Mouse (Mus musculus): Measurements from ENCODE around the gene Dlgap1. TPM values are rescaled to one million over a fixed set of nuclear protein-coding genes. Genes with fewer than 3 reads are reported as not detected.

The Dlgap1 gene
- polyA plus RNA-seq, 1 experiment from 2014 or later: 3.5 TPM

DNA sequence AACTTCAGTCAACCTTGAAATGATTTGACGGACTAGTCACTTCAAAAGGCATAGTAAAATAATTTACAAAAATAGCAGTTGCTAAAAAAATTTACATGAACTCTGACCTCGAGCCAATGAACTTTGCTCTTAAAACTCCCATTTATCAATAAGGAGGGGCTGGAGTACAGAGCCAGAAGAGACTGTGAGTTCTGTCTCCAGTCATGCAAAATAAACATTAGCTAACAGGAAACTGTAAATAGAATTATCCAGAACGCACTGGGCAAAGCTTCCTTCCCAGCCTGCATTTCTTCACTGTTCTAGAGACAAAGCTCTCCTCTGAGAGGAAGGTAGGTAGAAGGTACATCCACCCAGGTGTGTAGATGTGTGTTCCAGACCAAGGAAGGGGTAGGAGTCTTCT is 692.5 kb downstream of the Dlgap1 start:
- Histone ChIP-seq H3K9ac (replicated peaks; ENCODE audit: low read length) (no peak overlapping the region), H3K9me3 (ENCODE audit: low read length) (no peaks in the 10 kb centered on the region), H3K36me3 (ENCODE audit: insufficient read depth, low read length) (no peaks in the 10 kb centered on the region), H3K27me3 (ENCODE audit: insufficient read depth, low read length) (no peaks in the 10 kb centered on the region), H3K27ac (ENCODE audit: low read length) (no peak overlapping the region), H3K4me1 (ENCODE audit: insufficient read depth, low read length) (no peaks in the 10 kb centered on the region), H3K4me2 (replicated peaks; ENCODE audit: low read depth, low read length) (no peak overlapping the region), H3K4me3 (ENCODE audit: low read length) (no peak overlapping the region)
- no peak for ATAC-seq (ENCODE audit: low FRiP score, low TSS enrichment)
- 69% methylated on average over 3 of the region's 3 CpGs for WGBS

DNA sequence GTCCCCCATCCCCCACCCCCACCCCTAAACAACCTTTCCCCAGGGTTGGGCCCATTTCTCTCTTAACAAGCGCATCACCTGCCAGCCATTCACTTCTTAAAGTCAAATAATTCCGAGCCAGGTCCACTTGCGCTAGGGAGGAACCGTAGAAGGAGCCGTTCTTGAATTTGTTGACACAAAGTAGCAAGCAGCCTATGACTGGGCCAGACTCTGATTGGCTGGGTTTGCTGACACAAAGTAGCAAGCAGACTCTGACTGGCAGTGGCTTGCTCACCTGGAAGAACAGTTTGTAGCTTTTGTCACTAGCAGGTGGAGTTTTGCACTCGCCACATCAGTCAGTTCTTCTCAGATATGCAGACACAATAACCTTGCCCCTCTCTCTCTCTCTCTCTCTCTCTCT is 695.1 kb downstream of the Dlgap1 start:
- ATAC-seq (ENCODE audit: low FRiP score, low TSS enrichment): no peak
- H3K4me3 ChIP-seq (ENCODE audit: low read length): no peak overlapping the region
- no peak overlapping the region for H3K27ac ChIP-seq (ENCODE audit: low read length)
- 82% methylated on average over 6 of the region's 6 CpGs for WGBS
- no peaks in the 10 kb centered on the region for H3K4me1 ChIP-seq (ENCODE audit: insufficient read depth, low read length)
- no peak overlapping the region for H3K9ac ChIP-seq (replicated peaks; ENCODE audit: low read length)
- no peak overlapping the region for H3K4me2 ChIP-seq (replicated peaks; ENCODE audit: low read depth, low read length)
- H3K27me3 ChIP-seq (ENCODE audit: insufficient read depth, low read length): no peaks in the 10 kb centered on the region
- H3K9me3 ChIP-seq (ENCODE audit: low read length): no peaks in the 10 kb centered on the region
- H3K36me3 ChIP-seq (ENCODE audit: insufficient read depth, low read length): no peaks in the 10 kb centered on the region

DNA sequence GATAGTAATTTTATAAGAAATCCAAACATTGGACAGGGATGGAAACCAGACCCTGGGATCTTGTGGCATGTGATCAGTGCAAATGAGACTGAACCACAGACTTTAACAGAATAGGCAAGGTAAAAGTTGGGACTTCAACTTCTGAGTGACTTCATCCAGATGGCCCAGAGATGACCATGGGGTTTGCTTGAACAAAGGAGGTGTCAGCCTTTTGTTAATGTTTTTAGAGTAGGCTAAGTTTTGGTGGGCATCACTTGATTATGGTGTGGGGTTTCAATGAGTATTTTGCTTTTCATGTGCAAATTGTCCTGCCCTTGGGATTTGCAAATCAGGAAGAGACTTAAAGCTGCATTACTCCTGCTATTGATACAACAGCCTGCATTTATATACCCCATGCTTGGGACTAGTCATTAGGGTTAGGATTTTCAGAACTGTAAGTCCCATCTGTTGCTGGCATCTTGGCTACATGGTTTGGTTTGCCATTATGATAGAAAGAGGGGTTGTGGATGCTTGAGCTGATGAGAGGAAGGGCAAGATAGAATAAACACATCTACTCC is 695.7 kb downstream of the Dlgap1 start:
- no peak for ATAC-seq (ENCODE audit: low FRiP score, low TSS enrichment)
- no peaks in the 10 kb centered on the region for H3K9me3 ChIP-seq (ENCODE audit: low read length)
- no peaks in the 10 kb centered on the region for H3K27me3 ChIP-seq (ENCODE audit: insufficient read depth, low read length)
- no peaks in the 10 kb centered on the region for H3K36me3 ChIP-seq (ENCODE audit: insufficient read depth, low read length)
- no peaks in the 10 kb centered on the region for H3K4me1 ChIP-seq (ENCODE audit: insufficient read depth, low read length)
- H3K4me3 ChIP-seq (ENCODE audit: low read length): no peak overlapping the region
- H3K4me2 ChIP-seq (replicated peaks; ENCODE audit: low read depth, low read length): no peak overlapping the region
- no peak overlapping the region for H3K9ac ChIP-seq (replicated peaks; ENCODE audit: low read length)
- H3K27ac ChIP-seq (ENCODE audit: low read length): no peak overlapping the region

DNA sequence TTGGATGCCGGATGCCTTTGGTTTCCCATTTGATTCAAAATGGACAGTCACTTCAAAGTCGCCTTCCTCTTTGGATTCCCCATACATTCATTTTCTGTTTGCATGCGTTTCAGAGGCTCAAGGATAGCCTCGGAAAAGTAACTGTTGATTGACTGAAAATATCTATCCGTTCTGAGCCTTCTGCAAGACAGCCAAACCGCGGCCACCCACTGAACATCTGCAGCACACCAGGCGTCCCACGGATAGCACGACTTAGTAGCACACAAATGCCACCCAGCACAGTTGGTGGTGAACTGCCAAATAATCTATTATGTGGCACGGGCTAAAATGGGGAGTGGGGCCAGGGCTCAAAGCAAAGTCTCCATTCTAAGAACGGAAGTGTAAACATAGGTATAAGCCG is 705.1 kb downstream of the Dlgap1 start:
- Histone ChIP-seq H3K36me3 (ENCODE audit: insufficient read depth, low read length) (no peaks in the 10 kb centered on the region), H3K4me1 (ENCODE audit: insufficient read depth, low read length) (no peaks in the 10 kb centered on the region), H3K4me2 (replicated peaks; ENCODE audit: low read depth, low read length) (no peak overlapping the region), H3K27me3 (ENCODE audit: insufficient read depth, low read length) (no peaks in the 10 kb centered on the region), H3K9me3 (ENCODE audit: low read length) (no peaks in the 10 kb centered on the region), H3K9ac (replicated peaks; ENCODE audit: low read length) (no peak overlapping the region), H3K27ac (ENCODE audit: low read length) (no peak overlapping the region), H3K4me3 (ENCODE audit: low read length) (no peak overlapping the region)
- 89% methylated on average over 13 of the region's 13 CpGs for WGBS
- ATAC-seq (ENCODE audit: low FRiP score, low TSS enrichment): no peak

DNA sequence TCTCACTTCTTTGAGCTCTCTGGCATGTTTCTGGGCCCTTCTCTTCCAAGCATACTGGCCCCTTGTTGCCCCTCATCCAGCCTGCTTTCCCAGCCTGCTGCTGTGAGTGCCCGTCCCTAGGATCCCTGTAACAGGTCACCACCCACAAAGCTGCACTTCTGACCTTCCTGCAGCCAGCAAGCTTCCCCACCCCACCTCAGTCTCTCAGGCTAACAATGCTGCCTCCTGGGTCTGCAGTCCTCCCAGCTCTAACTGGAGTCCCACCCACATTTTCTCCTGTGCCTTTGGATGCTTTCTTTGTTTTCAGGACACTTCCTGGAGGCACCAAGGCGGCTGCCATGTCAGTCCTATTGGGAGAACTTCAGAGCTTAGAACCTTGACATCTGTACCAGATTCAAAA is 707.6 kb downstream of the Dlgap1 start:
- H3K4me2 ChIP-seq (replicated peaks; ENCODE audit: low read depth, low read length): no peak overlapping the region
- H3K36me3 ChIP-seq (ENCODE audit: insufficient read depth, low read length): no peaks in the 10 kb centered on the region
- no peak overlapping the region for H3K4me3 ChIP-seq (ENCODE audit: low read length)
- no peak for ATAC-seq (ENCODE audit: low FRiP score, low TSS enrichment)
- H3K9me3 ChIP-seq (ENCODE audit: low read length): no peaks in the 10 kb centered on the region
- no peak overlapping the region for H3K9ac ChIP-seq (replicated peaks; ENCODE audit: low read length)
- no peak overlapping the region for H3K27ac ChIP-seq (ENCODE audit: low read length)
- no peaks in the 10 kb centered on the region for H3K27me3 ChIP-seq (ENCODE audit: insufficient read depth, low read length)
- whole genome bisulfite sequencing: 65% methylated on average over 2 of the region's 2 CpGs
- no peaks in the 10 kb centered on the region for H3K4me1 ChIP-seq (ENCODE audit: insufficient read depth, low read length)

DNA sequence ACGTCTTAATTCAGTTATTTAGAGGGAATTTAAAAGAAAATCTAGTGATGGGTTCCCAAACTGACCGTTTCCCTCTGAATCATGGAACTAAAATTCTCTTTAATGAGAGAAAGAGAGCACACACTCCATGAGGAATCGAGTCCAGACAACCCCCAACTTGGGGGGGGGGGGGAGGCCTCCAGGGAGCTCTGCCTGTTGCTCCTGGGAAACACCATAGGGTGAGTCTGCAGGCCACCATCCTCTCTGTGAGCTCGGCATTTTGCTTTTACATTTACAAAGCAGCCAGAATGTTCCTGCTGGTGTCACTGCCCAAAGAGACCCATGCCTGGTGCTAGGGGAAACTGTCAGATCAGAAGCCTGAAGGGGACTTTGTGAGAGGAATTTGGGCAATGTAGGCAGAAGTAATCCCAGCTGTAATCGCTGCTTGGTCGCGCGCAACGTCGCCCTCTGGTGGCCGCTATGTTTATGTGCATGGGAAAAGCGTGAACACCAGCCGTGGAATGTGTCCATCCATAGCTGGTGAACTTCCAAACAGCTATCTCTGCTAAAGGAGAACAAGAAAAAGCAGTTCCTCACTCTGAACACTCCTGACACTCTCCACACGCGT is 714.8 kb downstream of the Dlgap1 start:
- Histone ChIP-seq H3K27me3 (ENCODE audit: insufficient read depth, low read length) (no peaks in the 10 kb centered on the region), H3K27ac (ENCODE audit: low read length) (peak overlapping the region; percentile 33; the same call in 1 of the 2 replicates), H3K4me3 (ENCODE audit: low read length) (no peak overlapping the region), H3K9ac (replicated peaks; ENCODE audit: low read length) (no peak overlapping the region), H3K4me1 (ENCODE audit: insufficient read depth, low read length) (peaks cover 8% of the 10 kb centered on the region; the same call in 1 of the 2 replicates), H3K36me3 (ENCODE audit: insufficient read depth, low read length) (no peaks in the 10 kb centered on the region), H3K9me3 (ENCODE audit: low read length) (no peaks in the 10 kb centered on the region), H3K4me2 (replicated peaks; ENCODE audit: low read depth, low read length) (no peak overlapping the region)
- WGBS: 12% methylated on average over 15 of the region's 15 CpGs
- peak; percentile 73 for ATAC-seq (ENCODE audit: low FRiP score, low TSS enrichment)

DNA sequence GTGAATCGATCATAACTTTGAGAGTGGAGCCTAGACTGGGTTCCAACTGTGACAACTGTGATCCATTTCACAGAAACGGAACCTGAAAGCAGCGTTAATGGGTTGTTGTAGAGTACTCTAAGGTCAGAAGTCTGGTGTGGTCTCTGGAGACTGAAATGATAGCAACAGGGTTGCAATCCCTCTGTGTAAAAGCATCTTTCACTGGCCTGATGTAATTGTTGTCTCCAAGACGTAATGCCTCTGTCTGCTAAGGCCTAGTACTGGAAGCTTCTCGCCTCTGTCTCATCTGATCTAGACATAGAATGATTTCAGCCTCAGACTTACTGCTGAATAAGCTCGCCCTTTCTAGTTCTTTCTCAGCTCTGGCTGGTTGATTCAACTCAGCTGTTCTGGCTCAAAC is 721.3 kb downstream of the Dlgap1 start:
- Histone ChIP-seq H3K9ac (replicated peaks; ENCODE audit: low read length) (no peak overlapping the region), H3K4me2 (replicated peaks; ENCODE audit: low read depth, low read length) (no peak overlapping the region), H3K9me3 (ENCODE audit: low read length) (no peaks in the 10 kb centered on the region), H3K27ac (ENCODE audit: low read length) (no peak overlapping the region), H3K4me1 (ENCODE audit: insufficient read depth, low read length) (no peaks in the 10 kb centered on the region), H3K27me3 (ENCODE audit: insufficient read depth, low read length) (no peaks in the 10 kb centered on the region), H3K4me3 (ENCODE audit: low read length) (no peak overlapping the region), H3K36me3 (ENCODE audit: insufficient read depth, low read length) (no peaks in the 10 kb centered on the region)
- no peak for ATAC-seq (ENCODE audit: low FRiP score, low TSS enrichment)
- WGBS: 78% methylated on average over 6 of the region's 6 CpGs

DNA sequence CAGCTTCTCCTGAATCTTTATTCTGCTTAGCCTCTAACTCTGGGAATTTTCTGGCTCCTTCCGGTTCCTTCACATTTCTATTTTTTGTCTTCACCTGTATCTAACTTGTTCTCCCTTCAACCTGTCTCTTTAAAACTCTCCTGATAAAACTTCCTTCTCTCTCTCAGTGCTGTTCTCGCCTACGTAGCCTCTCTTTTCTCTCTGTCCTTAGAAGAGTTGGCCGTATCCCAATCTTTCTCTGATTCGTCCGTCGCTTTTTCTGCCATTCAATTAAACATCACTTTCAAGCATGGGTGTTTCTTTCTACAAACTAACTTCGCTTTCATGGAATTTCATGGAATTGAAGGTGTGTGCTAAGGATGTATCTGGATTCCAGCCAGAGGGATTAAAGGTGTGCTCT is 721.7 kb downstream of the Dlgap1 start:
- Histone ChIP-seq H3K4me2 (replicated peaks; ENCODE audit: low read depth, low read length) (no peak overlapping the region), H3K36me3 (ENCODE audit: insufficient read depth, low read length) (no peaks in the 10 kb centered on the region), H3K4me1 (ENCODE audit: insufficient read depth, low read length) (no peaks in the 10 kb centered on the region), H3K9me3 (ENCODE audit: low read length) (no peaks in the 10 kb centered on the region), H3K4me3 (ENCODE audit: low read length) (no peak overlapping the region), H3K27ac (ENCODE audit: low read length) (no peak overlapping the region), H3K9ac (replicated peaks; ENCODE audit: low read length) (no peak overlapping the region), H3K27me3 (ENCODE audit: insufficient read depth, low read length) (no peaks in the 10 kb centered on the region)
- 86% methylated on average over 8 of the region's 8 CpGs for WGBS
- ATAC-seq (ENCODE audit: low FRiP score, low TSS enrichment): no peak

DNA sequence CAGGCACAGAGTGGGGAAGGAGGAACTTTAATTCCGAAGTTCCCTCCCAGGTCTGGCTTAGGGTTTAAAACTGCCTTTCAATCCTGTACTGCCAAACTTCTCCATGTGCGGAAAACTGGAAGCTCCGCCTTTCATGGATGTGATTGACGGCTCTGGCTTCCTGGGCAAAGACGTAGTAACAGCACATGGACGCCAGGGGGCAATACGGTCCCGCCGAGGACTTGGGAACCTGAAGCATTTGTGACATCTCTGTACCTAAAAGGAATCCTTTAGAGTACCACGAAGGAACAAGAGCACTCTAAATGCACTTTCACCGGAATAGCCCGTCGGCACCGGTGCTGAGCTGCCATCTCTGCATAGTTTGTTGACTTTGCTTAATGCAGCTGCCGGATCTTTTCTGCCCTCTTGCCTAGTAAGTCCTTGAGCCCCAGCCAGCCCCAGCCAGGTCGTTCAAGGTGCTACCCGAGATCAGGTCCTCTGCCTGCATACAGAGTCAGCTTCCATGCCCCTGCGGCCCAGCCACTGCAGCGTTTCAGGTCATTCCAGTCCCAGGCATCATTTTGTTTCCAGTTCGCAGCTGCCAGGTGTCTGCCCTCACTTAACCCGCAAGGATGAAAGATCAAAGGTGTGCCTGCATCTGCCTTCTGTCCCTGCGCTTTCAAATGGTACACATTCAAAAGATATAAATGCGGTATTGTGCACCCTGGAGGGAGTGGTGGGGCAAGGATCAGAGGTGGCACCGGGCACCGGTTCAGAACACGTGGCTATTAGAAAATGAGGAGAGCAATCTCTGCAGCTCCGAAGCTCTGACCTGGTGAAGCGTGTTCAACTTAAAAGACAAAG is 738.3 kb downstream of the Dlgap1 start:
- Histone ChIP-seq H3K36me3 (ENCODE audit: insufficient read depth, low read length) (no peaks in the 10 kb centered on the region), H3K27ac (ENCODE audit: low read length) (peak overlapping the region; percentile 63; the same call in 1 of the 2 replicates), H3K9me3 (ENCODE audit: low read length) (no peaks in the 10 kb centered on the region), H3K9ac (replicated peaks; ENCODE audit: low read length) (peak overlapping the region; percentile 56), H3K27me3 (ENCODE audit: insufficient read depth, low read length) (no peaks in the 10 kb centered on the region), H3K4me3 (ENCODE audit: low read length) (peak overlapping the region; percentile 34), H3K4me1 (ENCODE audit: insufficient read depth, low read length) (peaks cover 15% of the 10 kb centered on the region), H3K4me2 (replicated peaks; ENCODE audit: low read depth, low read length) (peak overlapping the region; percentile 61)
- 3% methylated on average over 28 of the region's 28 CpGs for whole genome bisulfite sequencing
- peak; percentile 79 for ATAC-seq (ENCODE audit: low FRiP score, low TSS enrichment)

DNA sequence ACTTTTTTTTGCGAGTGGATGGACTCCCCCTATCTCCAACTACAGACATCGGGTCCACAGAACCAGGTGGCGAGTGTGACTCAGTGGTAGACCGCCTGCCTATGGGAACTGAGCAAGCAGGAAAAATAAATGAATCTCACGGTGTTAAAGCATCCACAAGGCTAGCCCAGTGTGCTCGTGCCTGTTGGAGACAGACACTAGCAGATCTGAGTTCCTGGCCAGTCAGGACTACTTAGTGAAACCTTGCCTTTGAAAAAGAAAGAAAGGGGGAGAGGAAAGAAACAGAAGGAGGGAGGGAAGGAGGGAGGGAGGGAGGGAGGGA is 738.9 kb downstream of the Dlgap1 start:
- H3K9ac ChIP-seq (replicated peaks; ENCODE audit: low read length): 0 out of 2 replicates have a peak overlapping the region, but pooled peaks have one; percentile 24
- no peaks in the 10 kb centered on the region for H3K36me3 ChIP-seq (ENCODE audit: insufficient read depth, low read length)
- H3K4me1 ChIP-seq (ENCODE audit: insufficient read depth, low read length): peaks cover 15% of the 10 kb centered on the region
- 37% methylated on average over 6 of the region's 6 CpGs for WGBS
- H3K4me3 ChIP-seq (ENCODE audit: low read length): peak overlapping the region; percentile 34
- no peaks in the 10 kb centered on the region for H3K27me3 ChIP-seq (ENCODE audit: insufficient read depth, low read length)
- H3K27ac ChIP-seq (ENCODE audit: low read length): 0 out of 2 replicates have a peak overlapping the region, but pooled peaks have one; percentile 7
- ATAC-seq (ENCODE audit: low FRiP score, low TSS enrichment): 0 out of 2 replicates have a peak, but pooled peaks have one; percentile 10
- peak overlapping the region; percentile 61 for H3K4me2 ChIP-seq (replicated peaks; ENCODE audit: low read depth, low read length)
- no peaks in the 10 kb centered on the region for H3K9me3 ChIP-seq (ENCODE audit: low read length)

All from kidney, embryonic 16.5 days (tissue).